Mouse (Mus musculus) layer of hippocampus, adult 2 months (tissue): ENCODE data around the gene Dnase1l3. TPM values are rescaled to one million over a fixed set of nuclear protein-coding genes. Genes with fewer than 3 reads are reported as not detected.
A peak's percentile ranks its signal among the peaks of the same experiment; 100 is the strongest.

Experiments
- DNase-seq, 2 experiments: peaks; one replicate each; pipeline ENCODE4 v3.0.0; 2022; ENCODE audit warnings: low spot score in 2 of 2
- H3K27ac ChIP-seq: fragments of 200-600 bp; 2 replicates; pipeline ENCODE4 v1.8.1; 2022
- H3K4me3 ChIP-seq: fragments of 200-600 bp; 2 replicates; pipeline ENCODE4 v1.8.1; 2022; ENCODE audit warnings: mild to moderate bottlenecking
- CTCF ChIP-seq: fragments of 200-600 bp; conservative IDR thresholded peaks from 2 replicates; pipeline ENCODE4 v1.8.1; 2022; ENCODE audit warnings: antibody characterized with exemption, mild to moderate bottlenecking, moderate library complexity
- total RNA-seq, 2 experiments: library from RNA; stranded (reverse); gene quantifications; 2 replicates each; pipeline ENCODE4 v1.2.3; 2021

The Dnase1l3 gene
- total RNA-seq, 2 experiments from 2014 or later: not detected

- Histone ChIP-seq H3K4me3 (no peak overlapping the region), H3K27ac (no peak overlapping the region)
- no peak for DNase-seq
- no peak for TF ChIP-seq CTCF
Measured at GRCm38 (mm10) chr14:7989961-7990360, 4.4 kb downstream of the Dnase1l3 start.

GRCm38 (mm10) chr14:7989371-7989770 is 5.0 kb downstream of the Dnase1l3 start:
- Histone ChIP-seq H3K4me3 (no peak overlapping the region), H3K27ac (no peak overlapping the region)
- TF ChIP-seq CTCF: no peak
- no peak for DNase-seq

- no peak overlapping the region for H3K4me3 ChIP-seq
- no peak for DNase-seq
- no peak for TF ChIP-seq CTCF
- H3K27ac ChIP-seq: no peak overlapping the region
Measured at GRCm38 (mm10) chr14:7986913-7987312, 7.5 kb downstream of the Dnase1l3 start.

GRCm38 (mm10) chr14:7981226-7981625 is 13.1 kb downstream of the Dnase1l3 start:
- no peak for DNase-seq
- Histone ChIP-seq H3K27ac (no peak overlapping the region), H3K4me3 (no peak overlapping the region)
- TF ChIP-seq CTCF: no peak

- TF ChIP-seq CTCF: no peak
- Histone ChIP-seq H3K27ac (no peak overlapping the region), H3K4me3 (no peak overlapping the region)
- DNase-seq: no peak
Measured at GRCm38 (mm10) chr14:7978183-7978582, 16.2 kb downstream of the Dnase1l3 start.

GRCm38 (mm10) chr14:7977471-7977870 is 16.9 kb downstream of the Dnase1l3 start:
- H3K4me3 ChIP-seq: no peak overlapping the region
- TF ChIP-seq CTCF: no peak
- no peak overlapping the region for H3K27ac ChIP-seq
- no peak for DNase-seq

- no peak overlapping the region for H3K27ac ChIP-seq
- no peak for DNase-seq
- no peak for TF ChIP-seq CTCF
- H3K4me3 ChIP-seq: no peak overlapping the region
Measured at GRCm38 (mm10) chr14:7975177-7975576, 19.2 kb downstream of the Dnase1l3 start.

GRCm38 (mm10) chr14:7974643-7975042 is 19.7 kb downstream of the Dnase1l3 start:
- H3K27ac ChIP-seq: no peak overlapping the region
- no peak for TF ChIP-seq CTCF

GRCm38 (mm10) chr14:7971889-7972493 is 22.4 kb downstream of the Dnase1l3 start:
- Histone ChIP-seq H3K4me3 (no peak overlapping the region), H3K27ac (0 out of 2 replicates have a peak overlapping the region, but pooled peaks have one; percentile 51)
- DNase-seq: peak in 1 of 2 experiments; percentile 29
- no peak for TF ChIP-seq CTCF

More at GRCm38 (mm10) chr14:7974643-7975042, 19.7 kb downstream of the Dnase1l3 start:
- H3K4me3 ChIP-seq: no peak overlapping the region
- no peak for DNase-seq

- Histone ChIP-seq H3K4me3 (no peak overlapping the region), H3K27ac (no peak overlapping the region)
- DNase-seq: peak; percentile 74 to 84
- peak; percentile 95 for TF ChIP-seq CTCF
Measured at GRCm38 (mm10) chr14:7964219-7964889, 30.0 kb downstream of the Dnase1l3 start.

- Histone ChIP-seq H3K27ac (no peak overlapping the region), H3K4me3 (no peak overlapping the region)
- no peak for DNase-seq
- TF ChIP-seq CTCF: no peak
Measured at GRCm38 (mm10) chr14:7963160-7963559, 31.2 kb downstream of the Dnase1l3 start.

GRCm38 (mm10) chr14:7962626-7963025 is 31.7 kb downstream of the Dnase1l3 start:
- H3K4me3 ChIP-seq: no peak overlapping the region

GRCm38 (mm10) chr14:7961714-7962113 is 32.7 kb downstream of the Dnase1l3 start:
- Histone ChIP-seq H3K4me3 (no peak overlapping the region), H3K27ac (no peak overlapping the region)
- no peak for DNase-seq
- no peak for TF ChIP-seq CTCF

More at GRCm38 (mm10) chr14:7962626-7963025, 31.7 kb downstream of the Dnase1l3 start:
- no peak for DNase-seq
- no peak overlapping the region for H3K27ac ChIP-seq
- no peak for TF ChIP-seq CTCF

GRCm38 (mm10) chr14:7960616-7961015 is 33.8 kb downstream of the Dnase1l3 start:
- TF ChIP-seq CTCF: peak; percentile 81
- DNase-seq: peak; percentile 48 to 53
- Histone ChIP-seq H3K4me3 (no peak overlapping the region), H3K27ac (no peak overlapping the region)
